Mouse (Mus musculus): Measurements from ENCODE around the gene Nrp2. TPM values are rescaled to one million over a fixed set of nuclear protein-coding genes. Genes with fewer than 3 reads are reported as not detected.

Gene Nrp2
- polyA plus RNA-seq, 1 experiment from 2014 or later: 0.76 TPM

DNA sequence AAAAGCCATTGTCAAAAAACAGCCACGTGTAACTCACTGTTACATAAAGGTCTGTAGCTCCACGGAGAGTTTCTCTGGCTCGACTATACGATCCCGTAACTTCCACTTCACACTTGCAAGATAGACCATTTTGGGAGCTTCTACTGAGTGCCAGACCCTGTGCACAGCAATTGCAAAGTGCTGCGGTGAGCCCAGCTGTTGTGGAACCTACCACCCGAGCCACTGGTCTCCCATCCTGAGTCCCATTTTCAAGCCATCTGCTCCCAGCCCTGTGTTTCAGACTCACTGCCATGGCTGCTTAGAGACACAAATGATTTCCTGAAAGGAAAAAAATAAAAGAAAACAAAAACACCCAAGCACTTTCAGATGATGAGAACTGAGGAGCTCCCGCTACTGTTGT, 42.8 kb downstream of the Nrp2 start:
- no peaks in the 10 kb centered on the region for H3K9me3 ChIP-seq (replicated peaks)
- 72% methylated on average over 8 of the region's 8 CpGs for WGBS (ENCODE audit: insufficient replicate concordance)
- no peaks in the 10 kb centered on the region for H3K4me1 ChIP-seq (replicated peaks)
- DNase-seq (no peak), ATAC-seq (ENCODE audit: low read depth) (no peak)
- H3K36me3 ChIP-seq: no peaks in the 10 kb centered on the region
- H3K27me3 ChIP-seq: no peaks in the 10 kb centered on the region
- no peak overlapping the region for H3K27ac ChIP-seq
- no peak overlapping the region for H3K9ac ChIP-seq
- no peak overlapping the region for H3K4me2 ChIP-seq
- no peak overlapping the region for H3K4me3 ChIP-seq (replicated peaks)

DNA sequence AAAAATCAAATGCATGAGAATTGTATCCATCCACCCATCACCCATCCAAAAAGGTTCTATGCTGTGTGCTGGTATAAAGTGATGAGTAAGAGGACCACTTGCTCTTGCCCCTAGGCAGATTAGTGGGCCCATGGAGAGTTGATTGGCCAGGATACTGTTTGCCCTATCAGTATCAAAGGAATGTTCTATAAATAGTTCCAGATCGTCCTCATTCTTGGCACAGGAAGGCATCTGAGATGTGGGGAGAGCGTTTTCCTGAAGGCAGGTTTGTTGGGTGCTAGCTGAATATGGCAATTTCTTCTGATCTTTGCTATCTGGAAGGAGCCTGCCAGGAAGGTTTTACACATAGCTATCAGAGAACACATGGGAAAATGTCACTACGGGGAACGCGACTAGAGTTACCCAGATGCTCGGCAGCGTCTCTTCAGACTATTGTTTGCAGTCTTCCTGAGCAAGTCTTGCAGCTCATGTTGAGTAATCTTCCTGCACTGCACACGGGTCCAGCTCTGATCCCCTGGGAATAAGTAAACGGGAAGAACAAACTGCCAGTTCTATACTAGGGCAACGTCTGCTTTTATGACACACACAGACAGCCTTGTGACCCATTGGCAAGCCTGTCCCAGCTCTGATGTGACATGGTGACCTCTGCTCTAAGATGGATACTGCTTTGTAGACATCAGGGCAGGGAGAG, 44.5 kb downstream of the Nrp2 start:
- H3K9me3 ChIP-seq (replicated peaks): no peaks in the 10 kb centered on the region
- no peaks in the 10 kb centered on the region for H3K4me1 ChIP-seq (replicated peaks)
- 55% methylated on average over 10 of the region's 10 CpGs for WGBS (ENCODE audit: insufficient replicate concordance)
- no peak for ATAC-seq (ENCODE audit: low read depth)
- no peak overlapping the region for H3K9ac ChIP-seq
- no peak overlapping the region for H3K4me2 ChIP-seq
- no peak overlapping the region for H3K27ac ChIP-seq
- no peaks in the 10 kb centered on the region for H3K36me3 ChIP-seq
- H3K27me3 ChIP-seq: no peaks in the 10 kb centered on the region
- no peak for DNase-seq
- H3K4me3 ChIP-seq (replicated peaks): no peak overlapping the region

DNA sequence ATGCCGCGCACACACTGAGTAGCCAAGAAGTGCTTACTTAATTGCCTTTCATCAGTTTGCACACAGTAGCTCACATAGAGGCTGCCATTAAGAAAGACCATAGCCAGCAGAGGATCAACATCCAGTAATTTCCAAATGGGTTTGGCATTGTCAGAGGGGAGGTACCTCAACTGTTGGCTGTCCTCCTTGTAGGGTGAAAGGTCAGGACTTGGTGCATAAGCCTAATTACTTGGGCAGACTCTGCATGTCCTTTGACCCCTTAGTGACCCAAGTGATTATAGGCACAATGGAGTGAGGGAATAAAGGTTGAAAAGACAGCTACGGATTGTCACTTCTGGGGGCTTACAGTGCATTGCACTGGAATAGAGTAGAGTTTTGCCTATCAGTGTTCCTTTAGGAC, 45.3 kb downstream of the Nrp2 start:
- no peak overlapping the region for H3K4me2 ChIP-seq
- no peak overlapping the region for H3K9ac ChIP-seq
- no peak overlapping the region for H3K27ac ChIP-seq
- no peaks in the 10 kb centered on the region for H3K27me3 ChIP-seq
- DNase-seq (no peak), ATAC-seq (ENCODE audit: low read depth) (no peak)
- H3K36me3 ChIP-seq: no peaks in the 10 kb centered on the region
- H3K4me3 ChIP-seq (replicated peaks): no peak overlapping the region
- H3K9me3 ChIP-seq (replicated peaks): no peaks in the 10 kb centered on the region
- no peaks in the 10 kb centered on the region for H3K4me1 ChIP-seq (replicated peaks)
- WGBS (ENCODE audit: insufficient replicate concordance): 87% methylated on average over 3 of the region's 3 CpGs

DNA sequence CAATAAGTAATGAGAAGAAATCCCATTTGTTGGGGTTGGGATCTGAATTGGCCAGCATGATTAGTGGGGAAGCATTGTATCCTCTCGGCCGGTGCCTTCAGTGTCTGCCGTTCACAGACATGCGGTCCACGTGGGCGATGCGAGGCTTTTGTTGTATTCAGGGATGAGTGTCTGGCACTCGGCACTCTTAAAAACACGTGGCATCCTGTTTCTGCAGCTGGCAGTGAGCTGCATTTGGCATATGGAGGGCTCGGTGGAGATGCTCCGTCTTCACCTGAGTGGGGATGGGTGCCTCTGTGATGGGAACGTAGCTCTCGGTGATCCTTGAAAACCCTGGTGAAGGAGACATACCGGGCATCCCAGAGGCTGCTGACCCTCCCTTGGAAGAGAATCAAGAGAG, 46.6 kb downstream of the Nrp2 start:
- ATAC-seq (ENCODE audit: low read depth) (no peak), DNase-seq (no peak)
- H3K27ac ChIP-seq: no peak overlapping the region
- no peaks in the 10 kb centered on the region for H3K4me1 ChIP-seq (replicated peaks)
- no peak overlapping the region for H3K4me3 ChIP-seq (replicated peaks)
- no peak overlapping the region for H3K4me2 ChIP-seq
- no peaks in the 10 kb centered on the region for H3K36me3 ChIP-seq
- H3K9me3 ChIP-seq (replicated peaks): no peaks in the 10 kb centered on the region
- 83% methylated on average over 14 of the region's 14 CpGs for WGBS (ENCODE audit: insufficient replicate concordance)
- no peaks in the 10 kb centered on the region for H3K27me3 ChIP-seq
- no peak overlapping the region for H3K9ac ChIP-seq

DNA sequence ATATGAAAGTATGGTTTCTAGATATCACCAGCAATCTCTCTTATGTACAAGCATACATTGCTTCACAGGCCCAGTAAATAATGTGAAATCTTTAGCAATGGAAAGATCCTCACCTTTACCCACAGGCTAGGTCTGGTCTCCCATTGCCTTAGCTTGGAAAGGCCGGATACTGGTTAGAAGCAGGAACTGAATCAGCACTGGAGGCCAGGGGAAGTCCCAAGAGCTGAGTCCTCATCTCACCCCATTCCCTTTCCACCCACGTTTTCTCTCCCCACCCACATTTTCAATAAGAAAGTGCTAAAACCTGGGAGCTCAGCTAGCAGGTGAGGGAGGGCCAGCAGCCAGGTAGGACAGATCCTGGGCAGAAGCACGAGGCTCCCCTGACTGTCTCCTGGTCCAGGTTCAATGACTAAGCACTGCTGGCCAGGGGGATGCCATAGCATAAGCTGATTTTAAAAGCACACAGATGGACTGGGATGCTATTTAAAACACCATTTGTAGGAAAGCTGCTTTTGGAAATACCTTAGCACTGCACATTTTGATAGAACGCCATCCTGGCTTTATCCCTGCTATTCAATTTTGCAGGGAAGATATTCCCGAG, 47.4 kb downstream of the Nrp2 start:
- Histone ChIP-seq H3K4me2 (no peak overlapping the region), H3K9ac (no peak overlapping the region)
- WGBS (ENCODE audit: insufficient replicate concordance): 57% methylated on average over 5 of the region's 5 CpGs

DNA sequence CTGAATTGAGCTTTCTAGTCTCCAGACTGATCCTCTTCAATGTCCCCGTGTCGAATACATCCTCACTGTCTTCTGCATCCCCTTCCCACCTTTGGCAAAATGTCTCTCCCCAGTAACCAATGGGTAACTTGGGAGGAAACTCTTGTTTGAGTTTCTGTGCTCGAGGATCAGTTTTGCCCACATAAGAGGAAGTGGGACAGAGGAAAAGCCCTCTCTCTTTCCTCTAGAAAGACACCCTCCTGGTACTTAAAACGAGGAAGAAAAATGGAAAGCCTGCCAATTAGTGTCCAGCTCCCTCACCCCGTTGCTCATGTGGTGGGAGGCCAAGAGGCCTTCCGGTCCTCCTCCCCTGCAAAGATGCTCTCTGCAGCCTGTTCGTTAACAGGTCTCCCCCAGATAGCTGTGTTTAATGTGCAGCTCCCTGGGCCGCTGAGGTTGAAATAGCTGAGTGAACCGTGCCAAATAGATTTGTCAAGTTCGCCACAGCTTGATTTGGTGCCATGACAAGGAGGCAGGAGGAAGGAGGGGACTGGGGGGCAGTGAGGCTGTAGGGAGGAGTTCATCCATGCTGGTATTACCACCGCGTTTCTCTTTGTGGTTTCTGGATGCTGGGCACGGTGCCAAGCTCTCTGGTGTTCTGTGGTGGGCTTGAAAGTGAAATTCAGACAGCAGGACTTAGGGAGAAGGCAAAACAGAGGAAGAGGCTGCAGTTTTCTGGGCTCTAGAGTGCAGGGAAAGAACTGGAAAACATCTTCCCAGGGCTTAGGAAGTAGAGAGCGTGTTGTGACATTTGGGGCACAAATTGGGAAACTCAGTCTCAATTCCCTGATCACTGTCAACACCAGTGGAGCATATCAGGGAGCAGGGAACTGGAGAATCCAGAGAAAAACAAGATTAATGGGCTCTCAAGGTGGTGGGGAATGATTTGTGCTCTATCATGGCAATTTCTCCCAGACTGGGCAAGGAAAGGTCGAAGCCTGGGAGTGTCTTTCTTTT, 48.2 kb downstream of the Nrp2 start:
- DNase-seq (no peak), ATAC-seq (ENCODE audit: low read depth) (no peak)
- Histone ChIP-seq H3K4me2 (no peak overlapping the region), H3K9ac (no peak overlapping the region), H3K9me3 (replicated peaks) (no peaks in the 10 kb centered on the region), H3K27ac (no peak overlapping the region), H3K27me3 (no peaks in the 10 kb centered on the region), H3K4me3 (replicated peaks) (no peak overlapping the region), H3K4me1 (replicated peaks) (no peaks in the 10 kb centered on the region), H3K36me3 (no peaks in the 10 kb centered on the region)
- 38% methylated on average over 15 of the region's 15 CpGs for WGBS (ENCODE audit: insufficient replicate concordance)

More for the DNA sequence above, 47.4 kb downstream of the Nrp2 start:
- Histone ChIP-seq H3K4me1 (replicated peaks) (no peaks in the 10 kb centered on the region), H3K27ac (no peak overlapping the region), H3K4me3 (replicated peaks) (no peak overlapping the region), H3K36me3 (no peaks in the 10 kb centered on the region), H3K9me3 (replicated peaks) (no peaks in the 10 kb centered on the region), H3K27me3 (no peaks in the 10 kb centered on the region)
- DNase-seq: no peak
- no peak for ATAC-seq (ENCODE audit: low read depth)

DNA sequence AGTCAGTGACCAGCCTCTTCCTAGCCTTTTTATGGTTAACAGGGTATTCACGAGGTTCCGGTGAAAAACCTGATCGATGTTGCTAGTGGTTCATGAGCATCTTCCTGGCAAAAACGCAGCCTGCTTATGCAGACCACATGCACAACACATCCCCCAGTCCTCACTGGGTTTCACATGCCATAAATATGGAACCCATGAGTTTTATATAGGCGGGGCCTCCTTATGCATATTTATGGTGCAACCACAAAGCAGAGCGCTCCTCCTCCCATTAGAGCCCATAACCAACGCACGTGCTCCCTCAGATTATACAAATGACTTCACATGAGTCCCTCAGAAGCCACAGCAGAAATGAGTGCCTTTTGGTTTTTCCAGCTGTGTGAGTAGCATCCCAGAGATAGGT, 49.0 kb downstream of the Nrp2 start:
- DNase-seq: no peak

DNA sequence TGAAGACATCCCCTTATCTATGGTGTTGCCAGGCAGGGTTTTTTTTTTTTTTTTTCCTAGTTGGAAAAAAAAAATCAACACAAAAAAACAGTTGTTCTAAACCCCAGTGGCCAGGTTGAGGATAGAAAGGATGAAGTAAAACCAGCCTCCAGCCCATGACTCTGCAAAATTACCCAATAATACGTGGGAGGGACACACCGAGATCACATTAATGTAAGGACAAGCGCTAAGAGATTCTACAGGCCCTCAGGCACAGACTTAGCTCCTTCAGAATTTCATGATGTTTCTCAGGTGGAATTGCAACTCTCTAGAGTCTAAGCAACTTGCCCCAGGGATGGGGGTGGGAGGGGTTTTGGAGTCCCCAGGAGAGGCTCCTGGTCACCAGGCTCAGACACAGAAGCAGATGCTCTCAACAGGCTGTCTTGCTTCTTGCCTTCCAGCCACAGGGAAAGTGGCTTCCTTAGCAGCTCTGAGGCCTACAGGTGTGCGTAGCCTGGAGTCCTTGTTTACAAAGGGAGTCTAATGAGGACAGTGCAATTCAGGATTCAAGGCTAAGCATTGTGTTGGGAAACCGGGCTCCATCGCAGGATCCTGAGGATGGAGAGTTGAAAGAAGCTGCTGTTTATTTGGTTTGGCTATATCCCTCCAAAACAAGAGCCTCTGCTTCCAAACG, 49.7 kb downstream of the Nrp2 start:
- Histone ChIP-seq H3K9ac (no peak overlapping the region), H3K9me3 (replicated peaks) (no peaks in the 10 kb centered on the region), H3K36me3 (no peaks in the 10 kb centered on the region), H3K4me3 (replicated peaks) (no peak overlapping the region), H3K4me1 (replicated peaks) (no peaks in the 10 kb centered on the region), H3K27me3 (no peaks in the 10 kb centered on the region), H3K27ac (no peak overlapping the region), H3K4me2 (no peak overlapping the region)
- DNase-seq: no peak
- no peak for ATAC-seq (ENCODE audit: low read depth)
- 63% methylated on average over 7 of the region's 7 CpGs for WGBS (ENCODE audit: insufficient replicate concordance)

More for the DNA sequence above, 49.0 kb downstream of the Nrp2 start:
- Histone ChIP-seq H3K4me1 (replicated peaks) (no peaks in the 10 kb centered on the region), H3K4me3 (replicated peaks) (no peak overlapping the region), H3K9ac (no peak overlapping the region), H3K9me3 (replicated peaks) (no peaks in the 10 kb centered on the region), H3K27ac (no peak overlapping the region), H3K4me2 (no peak overlapping the region), H3K36me3 (no peaks in the 10 kb centered on the region), H3K27me3 (no peaks in the 10 kb centered on the region)
- WGBS (ENCODE audit: insufficient replicate concordance): 75% methylated on average over 8 of the region's 8 CpGs
- no peak for ATAC-seq (ENCODE audit: low read depth)

DNA sequence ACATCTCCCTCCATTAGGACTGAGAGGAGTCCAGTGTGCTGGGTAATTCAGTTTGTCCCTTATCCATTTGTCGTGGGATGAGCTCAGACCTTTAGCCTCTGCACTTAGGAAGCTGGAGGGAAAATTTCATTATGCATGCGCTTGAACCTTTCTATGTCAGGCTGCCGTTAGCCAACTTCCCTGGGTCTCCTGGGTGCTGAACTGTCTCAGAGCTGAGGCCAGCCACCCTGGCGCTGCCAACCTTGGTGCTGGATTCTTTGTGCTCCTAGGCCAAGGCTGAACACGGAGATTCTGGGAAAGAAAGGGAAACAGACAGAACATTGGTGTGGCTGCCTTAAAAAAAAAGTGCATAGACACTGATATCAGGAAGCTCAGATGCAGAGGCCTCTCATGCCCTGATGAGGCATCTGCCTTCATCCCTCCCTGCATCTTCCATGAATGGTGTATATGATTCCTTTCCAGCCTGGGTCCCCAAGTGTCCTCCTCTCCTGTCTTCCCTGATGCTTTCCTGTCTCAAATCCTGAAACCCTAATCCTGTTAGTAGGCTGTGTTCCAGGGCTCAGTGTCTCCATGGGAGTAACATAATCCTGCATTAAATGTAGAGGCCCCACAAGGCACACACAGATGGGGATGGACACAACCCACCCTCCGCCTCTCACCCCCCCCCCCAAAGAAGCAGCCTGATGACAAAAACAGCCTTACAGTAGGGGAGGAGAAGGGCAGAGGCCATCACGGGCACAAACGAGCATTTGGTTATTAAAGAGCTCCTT, 51.2 kb downstream of the Nrp2 start:
- no peak overlapping the region for H3K9ac ChIP-seq
- H3K4me3 ChIP-seq (replicated peaks): no peak overlapping the region
- H3K27me3 ChIP-seq: no peaks in the 10 kb centered on the region
- no peaks in the 10 kb centered on the region for H3K9me3 ChIP-seq (replicated peaks)
- DNase-seq: no peak
- no peaks in the 10 kb centered on the region for H3K36me3 ChIP-seq
- H3K4me1 ChIP-seq (replicated peaks): no peaks in the 10 kb centered on the region
- no peak overlapping the region for H3K27ac ChIP-seq
- no peak overlapping the region for H3K4me2 ChIP-seq
- ATAC-seq (ENCODE audit: low read depth): no peak
- WGBS (ENCODE audit: insufficient replicate concordance): 67% methylated on average over 8 of the region's 8 CpGs

DNA sequence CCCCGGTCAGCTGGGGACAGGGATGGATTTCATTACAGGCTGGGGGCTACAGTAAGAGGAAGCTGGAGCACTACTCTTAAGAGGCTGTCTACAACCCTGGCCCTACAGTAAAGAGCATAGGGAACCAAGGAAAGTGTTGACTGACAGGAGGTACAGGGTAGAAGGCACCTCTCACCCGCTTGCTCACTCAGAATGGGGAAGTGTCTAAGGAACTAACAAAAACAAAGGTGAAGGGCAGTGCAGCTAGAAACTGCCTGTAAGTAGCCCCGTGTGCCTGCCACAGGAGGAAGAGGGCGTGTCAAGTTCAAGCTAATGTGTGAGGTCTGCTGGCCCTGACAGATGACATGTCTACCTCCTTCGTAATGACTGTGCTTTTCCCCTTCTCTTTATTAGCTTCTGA, 57.0 kb downstream of the Nrp2 start:
- Histone ChIP-seq H3K4me3 (replicated peaks) (no peak overlapping the region), H3K27me3 (no peaks in the 10 kb centered on the region), H3K36me3 (no peaks in the 10 kb centered on the region), H3K27ac (no peak overlapping the region), H3K4me1 (replicated peaks) (no peaks in the 10 kb centered on the region), H3K4me2 (no peak overlapping the region), H3K9ac (no peak overlapping the region), H3K9me3 (replicated peaks) (no peaks in the 10 kb centered on the region)
- no peak for ATAC-seq (ENCODE audit: low read depth)
- DNase-seq: no peak
- 10% methylated on average over 5 of the region's 5 CpGs for WGBS (ENCODE audit: insufficient replicate concordance)
